Mouse (Mus musculus): ENCODE data around the gene Catsper2.

Gene Catsper2

GRCm38 (mm10) chr2:121354820-121355592, 58.6 kb downstream of the Catsper2 start, which contains the start of gene Ppip5k1:
Gene Ppip5k1, minus strand, starts transcription at chr2:121355396.
- peak; percentile 30 for DNase-seq (ENCODE audit: extremely low read depth, low read depth, low spot score)

- no peak for DNase-seq (ENCODE audit: extremely low read depth, low read depth, low spot score)
Measured at GRCm38 (mm10) chr2:121354378-121354777, 59.2 kb downstream of the Catsper2 start.

- no peak for DNase-seq (ENCODE audit: extremely low read depth, low read depth, low spot score)
Measured at GRCm38 (mm10) chr2:121353156-121353555, 60.4 kb downstream of the Catsper2 start.

All from fat pad, adult 2 months (tissue).